In genomic region chr10:22726295-22726694, GRCm38 (mm10) we compare ENCODE assay signal across 25 mouse cellular contexts. TPM values are rescaled to one million over a fixed set of nuclear protein-coding genes. Genes with fewer than 3 reads are reported as not detected.
DNase-seq lines count a peak whose midpoint lies in the region; ATAC-seq lines count a peak whose summit lies in the region.
"Had no signal": no experiment of that assay in that cellular context is flagged by ENCODE, and none has a peak within 500 bp of the region (broad histone marks: within the 10 kb centered on the region; RNA-seq: fewer than 3 reads in every experiment).

No protein-coding gene starts in this region.

- no peaks in the 10 kb centered on the region for H3K9me3 ChIP-seq in hindbrain, embryonic 12.5 days (replicated peaks)
- no peaks in the 10 kb centered on the region for H3K9me3 ChIP-seq in hindbrain, embryonic 14.5 days (ENCODE audit: control insufficient read depth, low read length)
- no peaks in the 10 kb centered on the region for H3K9me3 ChIP-seq in neural tube, embryonic 13.5 days
- H3K9me3 ChIP-seq in forebrain, embryonic 15.5 days = no peaks in the 10 kb centered on the region
- H3K9me3 ChIP-seq: limb, embryonic 12.5 days; lung, embryonic 15.5 days; megakaryocyte, embryonic 14.5 days had no signal

- H3K4me1 ChIP-seq in hindbrain, embryonic 12.5 days = peaks cover 26% of the 10 kb centered on the region
- peaks cover 29% of the 10 kb centered on the region for H3K4me1 ChIP-seq in hindbrain, embryonic 14.5 days (replicated peaks; ENCODE audit: control insufficient read depth, insufficient read depth, low read length)
- H3K4me1 ChIP-seq in neural tube, embryonic 13.5 days (replicated peaks) = peaks cover 59% of the 10 kb centered on the region
- peaks cover 44% of the 10 kb centered on the region for H3K4me1 ChIP-seq in forebrain, embryonic 15.5 days

- no peak overlapping the region for H3K9ac ChIP-seq in hindbrain, embryonic 12.5 days
- no peak overlapping the region for H3K9ac ChIP-seq in hindbrain, embryonic 14.5 days
- no peak overlapping the region for H3K9ac ChIP-seq in neural tube, embryonic 13.5 days
- no peak overlapping the region for H3K9ac ChIP-seq in forebrain, embryonic 15.5 days (replicated peaks)
- H3K9ac ChIP-seq: limb, embryonic 12.5 days; liver, embryonic 14.5 days; lung, embryonic 15.5 days had no signal

- DNase-seq in hindbrain, embryonic 14.5 days (ENCODE audit: low spot score) = no peak
- no peak for DNase-seq in neural tube, embryonic 10.5 days (ENCODE audit: extremely low spot score, low spot score)
- DNase-seq in urinary bladder, postnatal 25 days (ENCODE audit: low spot score) = no peak
- no peak for DNase-seq in frontal cortex, adult 2 months (ENCODE audit: extremely low spot score in 1 of 2, low spot score in 1 of 2)
- DNase-seq: adrenal gland, adult 8-10 months; cerebellum, adult 18-20 months; cerebellum, postnatal 14 days; gastrocnemius, postnatal 36 days; kidney, postnatal 25 days; lung, postnatal 36 days; midbrain, embryonic 14.5 days; right cerebral cortex, postnatal 14 days; thymus, adult 2 months had no signal

- H3K27me3 ChIP-seq in hindbrain, embryonic 12.5 days = no peaks in the 10 kb centered on the region
- no peaks in the 10 kb centered on the region for H3K27me3 ChIP-seq in hindbrain, embryonic 14.5 days (ENCODE audit: control insufficient read depth, insufficient read depth, low read length)
- no peaks in the 10 kb centered on the region for H3K27me3 ChIP-seq in neural tube, embryonic 13.5 days
- no peaks in the 10 kb centered on the region for H3K27me3 ChIP-seq in forebrain, embryonic 15.5 days
- H3K27me3 ChIP-seq: limb, embryonic 12.5 days; lung, embryonic 15.5 days; megakaryocyte, embryonic 14.5 days had no signal

- 0 out of 2 replicates have a peak overlapping the region, but pooled peaks have one; percentile 25 for H3K27ac ChIP-seq in hindbrain, embryonic 12.5 days
- no peak overlapping the region for H3K27ac ChIP-seq in hindbrain, embryonic 14.5 days
- peak overlapping the region; percentile 33 for H3K27ac ChIP-seq in neural tube, embryonic 13.5 days (replicated peaks)
- peak overlapping the region; percentile 21; the same call in 1 of the 2 replicates for H3K27ac ChIP-seq in forebrain, embryonic 15.5 days (replicated peaks)
- H3K27ac ChIP-seq: layer of hippocampus, adult 2 months; limb, embryonic 12.5 days; liver, embryonic 14.5 days; lung, embryonic 15.5 days; stomach, postnatal 0 days had no signal

- no peaks in the 10 kb centered on the region for H3K36me3 ChIP-seq in hindbrain, embryonic 12.5 days
- H3K36me3 ChIP-seq in hindbrain, embryonic 14.5 days (replicated peaks; ENCODE audit: control insufficient read depth, insufficient read depth) = no peaks in the 10 kb centered on the region
- H3K36me3 ChIP-seq in neural tube, embryonic 13.5 days = no peaks in the 10 kb centered on the region
- no peaks in the 10 kb centered on the region for H3K36me3 ChIP-seq in forebrain, embryonic 15.5 days
- H3K36me3 ChIP-seq: limb, embryonic 12.5 days; lung, embryonic 15.5 days had no signal

- no peak overlapping the region for H3K4me2 ChIP-seq in hindbrain, embryonic 12.5 days (replicated peaks)
- H3K4me2 ChIP-seq in hindbrain, embryonic 14.5 days (replicated peaks) = no peak overlapping the region
- H3K4me2 ChIP-seq in neural tube, embryonic 13.5 days = no peak overlapping the region
- no peak overlapping the region for H3K4me2 ChIP-seq in forebrain, embryonic 15.5 days (replicated peaks)
- H3K4me2 ChIP-seq: limb, embryonic 12.5 days; lung, embryonic 15.5 days had no signal

- 67% methylated on average over 7 of the region's 7 CpGs for whole genome bisulfite sequencing in hindbrain, embryonic 12.5 days
- WGBS in hindbrain, embryonic 14.5 days = 57% methylated on average over 7 of the region's 7 CpGs
- WGBS in neural tube, embryonic 13.5 days = 49% methylated on average over 7 of the region's 7 CpGs
- WGBS in forebrain, embryonic 15.5 days = 42% methylated on average over 7 of the region's 7 CpGs

- no peak overlapping the region for H3K4me3 ChIP-seq in hindbrain, embryonic 12.5 days
- H3K4me3 ChIP-seq in hindbrain, embryonic 14.5 days (replicated peaks; ENCODE audit: low read length) = no peak overlapping the region
- no peak overlapping the region for H3K4me3 ChIP-seq in neural tube, embryonic 13.5 days
- H3K4me3 ChIP-seq in forebrain, embryonic 15.5 days = no peak overlapping the region
- H3K4me3 ChIP-seq: layer of hippocampus, adult 2 months; limb, embryonic 12.5 days; lung, embryonic 15.5 days; megakaryocyte, embryonic 14.5 days had no signal

- no peak for ATAC-seq in hindbrain, embryonic 12.5 days (ENCODE audit: low FRiP score)
- no peak for ATAC-seq in hindbrain, embryonic 14.5 days (ENCODE audit: low FRiP score)
- ATAC-seq in neural tube, embryonic 13.5 days (ENCODE audit: low read depth) = no peak
- ATAC-seq in forebrain, embryonic 15.5 days (replicated peaks) = no peak
- ATAC-seq: activated CD4-positive, CD25-positive, alpha-beta regulatory T cell, adult 4 months; hindbrain, embryonic 16.5 days; intestine, embryonic 16.5 days had no signal

RNA-seq across cellular contexts. Expression of gene Tbpl1, which starts 5.4 kb away (rescaled TPM):
- 113 TPM in 2 replicates for polyA plus RNA-seq in hindbrain, embryonic 12.5 days (2016; fragmentation: Nextera tagmentation; extraction: Ambion mirVana)
- polyA plus RNA-seq in hindbrain, embryonic 14.5 days (2014; fragmentation: Nextera tagmentation; extraction: Ambion mirVana) = 88.7 and 90.5 TPM in 2 replicates
- polyA plus RNA-seq in neural tube, embryonic 13.5 days (2015; fragmentation: Nextera tagmentation; extraction: Ambion mirVana) = 101 and 109 TPM in 2 replicates
- 107 and 115 TPM in 2 replicates for polyA plus RNA-seq in forebrain, embryonic 15.5 days (2015; fragmentation: Nextera tagmentation; extraction: Ambion mirVana)
- polyA plus RNA-seq in frontal cortex, adult 2 months (2012; rRNA removed) = 42.5 and 46.6 TPM in 2 replicates
